Mouse (Mus musculus): Measurements from ENCODE around the gene Gpc5.

Gene Gpc5

GRCm38 (mm10) chr14:115092081-115092480 lies at the start of gene Gpc5:
Gene Gpc5 (plus strand): TSS chr14:115092215.
- DNase-seq: peak; percentile 95

DNA sequence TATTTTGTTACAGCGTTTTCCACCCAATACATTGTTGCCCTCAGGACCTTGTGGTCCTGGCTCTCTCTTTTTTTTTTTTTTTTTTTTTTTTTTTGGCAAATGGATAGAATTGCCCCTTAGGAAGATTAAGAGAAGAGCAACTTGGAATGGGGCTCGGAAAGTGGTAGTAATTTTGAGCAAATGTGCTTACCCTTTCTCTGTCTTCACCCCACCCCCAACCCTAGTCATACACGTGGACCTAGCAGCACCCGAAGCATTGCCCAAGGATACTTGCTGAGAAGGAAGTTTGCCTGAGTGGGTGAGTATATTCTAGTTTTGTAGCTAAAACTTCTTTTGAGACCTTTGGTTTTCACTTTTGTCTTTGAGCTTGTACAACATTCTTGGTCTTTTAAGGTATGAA lies 49.4 kb upstream of the Gpc5 start:
- no peak for DNase-seq

DNA sequence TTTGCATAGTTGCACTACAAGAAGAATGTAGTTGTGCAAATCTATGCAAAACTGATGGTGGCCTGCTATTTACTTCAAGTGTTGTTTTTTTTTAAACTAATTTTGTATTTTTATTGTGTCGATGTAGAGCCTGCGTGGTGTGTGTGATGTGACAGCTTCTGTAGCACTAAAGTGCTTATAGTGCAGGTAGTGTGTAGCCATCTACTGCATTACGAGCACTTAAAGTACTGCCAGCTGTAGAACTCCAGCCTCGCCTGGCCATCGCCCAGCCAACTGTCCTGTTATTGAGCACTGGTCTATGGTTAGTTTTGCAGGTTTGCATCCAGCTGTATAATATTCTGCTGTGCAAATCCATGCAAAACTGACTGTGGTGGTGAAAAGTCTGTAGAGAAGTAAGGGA lies 48.0 kb upstream of the Gpc5 start:
- DNase-seq: no peak

DNA sequence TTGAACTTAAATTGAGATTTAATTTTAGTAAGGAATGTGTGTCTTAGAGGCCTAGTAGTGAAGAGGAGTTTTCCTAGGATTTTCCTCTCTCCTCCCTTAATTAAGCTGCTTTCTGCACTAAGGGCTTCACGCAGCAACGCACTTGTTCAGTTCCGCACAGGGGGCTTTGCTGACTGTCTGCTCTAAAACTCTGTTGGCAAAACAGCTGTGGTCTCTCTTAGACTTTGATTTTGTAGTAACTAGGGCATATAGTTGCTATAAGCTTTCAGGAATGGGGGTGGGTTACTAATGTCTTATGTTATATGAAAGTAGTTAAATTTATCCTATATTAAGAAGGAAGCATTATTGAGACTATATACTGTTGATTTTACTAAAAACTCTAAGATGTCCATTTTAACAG lies 46.3 kb upstream of the Gpc5 start:
- DNase-seq: no peak

- no peak for DNase-seq
These were observed 44.7 kb upstream of the Gpc5 start for GRCm38 (mm10) chr14:115047316-115047715.

- DNase-seq: no peak
These were observed 43.8 kb upstream of the Gpc5 start for GRCm38 (mm10) chr14:115047990-115048862.

- no peak for DNase-seq
These were observed 43.0 kb upstream of the Gpc5 start for GRCm38 (mm10) chr14:115048863-115049566.

DNA sequence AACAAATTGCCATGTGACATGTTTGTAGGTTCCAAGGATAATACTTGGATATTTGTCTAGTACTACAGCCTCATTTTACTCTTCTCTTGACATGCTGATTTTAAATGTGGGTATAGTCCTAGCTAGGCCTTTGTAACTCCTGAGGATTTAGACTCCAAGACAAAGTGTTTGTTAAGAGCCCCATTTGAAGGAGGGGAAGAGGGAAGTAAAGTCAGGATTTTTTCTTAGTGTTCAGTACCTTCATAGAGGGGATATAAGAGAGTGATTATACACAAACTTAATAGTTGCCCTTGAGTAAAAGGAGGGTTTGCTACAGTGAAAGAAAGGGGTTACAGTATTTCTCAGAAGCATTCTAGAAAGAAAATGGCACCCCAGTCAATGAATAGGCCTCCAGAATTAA lies 42.2 kb upstream of the Gpc5 start:
- no peak for DNase-seq

- DNase-seq: no peak
These were observed 40.8 kb upstream of the Gpc5 start for GRCm38 (mm10) chr14:115051106-115051760.

- DNase-seq: no peak
These were observed 39.6 kb upstream of the Gpc5 start for GRCm38 (mm10) chr14:115052371-115052770.

DNA sequence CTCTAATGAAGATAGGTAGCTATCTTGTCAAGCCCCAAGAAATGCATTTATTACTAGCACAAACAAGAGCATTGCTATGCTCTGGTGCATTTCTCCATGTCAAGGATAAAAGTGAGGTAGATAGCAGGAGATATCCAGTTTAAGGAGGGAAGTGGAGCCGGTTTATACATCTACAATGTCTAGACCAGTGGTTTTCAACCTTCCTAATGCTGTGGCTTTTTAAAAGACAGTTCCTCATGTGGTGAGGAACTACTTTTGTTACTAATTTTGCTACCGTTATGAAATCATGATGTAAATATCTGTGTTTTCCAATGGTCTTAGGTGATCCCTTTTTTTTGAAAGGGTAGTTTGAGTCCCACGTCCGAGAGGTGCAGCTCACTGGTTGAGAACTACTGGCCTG lies 37.8 kb upstream of the Gpc5 start:
- DNase-seq: no peak

DNA sequence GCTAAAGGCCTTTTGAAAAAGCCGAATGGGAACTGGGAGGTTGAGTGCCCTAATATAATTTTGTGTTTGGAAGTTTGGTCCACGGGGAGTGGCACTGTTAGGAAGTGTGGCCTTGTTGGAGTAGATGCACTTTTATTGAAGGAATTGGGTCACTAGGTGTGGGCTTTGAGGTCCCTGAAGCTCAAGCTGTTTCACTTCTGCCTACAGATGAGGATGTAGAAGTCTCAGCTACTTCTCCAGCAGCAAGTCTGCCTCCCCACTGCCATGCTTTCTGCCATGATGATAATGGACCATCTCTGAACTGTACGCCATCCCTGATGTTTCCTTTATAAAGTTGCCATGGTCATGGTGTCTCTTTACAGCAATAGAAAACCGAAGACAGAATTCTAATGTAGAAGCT lies 34.5 kb upstream of the Gpc5 start:
- no peak for DNase-seq

DNA sequence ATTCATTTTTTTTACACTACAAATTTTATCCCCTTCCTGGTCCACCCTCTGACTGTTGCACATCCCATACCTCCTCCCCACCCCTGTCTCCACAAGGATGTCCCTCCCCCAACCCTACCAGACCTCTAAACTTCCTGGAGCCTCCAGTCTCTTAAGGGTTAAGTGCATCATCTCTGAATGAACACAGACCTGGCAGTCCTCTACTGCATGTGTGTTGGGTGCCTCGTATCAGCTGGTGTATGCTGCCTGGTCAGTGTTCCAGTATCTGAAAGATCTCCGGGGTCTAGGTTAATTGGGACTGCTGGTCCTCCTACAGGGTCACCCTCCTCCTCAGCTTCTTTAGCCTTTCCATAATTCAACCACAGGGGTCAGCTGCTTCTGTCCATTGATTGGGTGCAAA lies 25.9 kb upstream of the Gpc5 start:
- DNase-seq: peak; percentile 76

DNA sequence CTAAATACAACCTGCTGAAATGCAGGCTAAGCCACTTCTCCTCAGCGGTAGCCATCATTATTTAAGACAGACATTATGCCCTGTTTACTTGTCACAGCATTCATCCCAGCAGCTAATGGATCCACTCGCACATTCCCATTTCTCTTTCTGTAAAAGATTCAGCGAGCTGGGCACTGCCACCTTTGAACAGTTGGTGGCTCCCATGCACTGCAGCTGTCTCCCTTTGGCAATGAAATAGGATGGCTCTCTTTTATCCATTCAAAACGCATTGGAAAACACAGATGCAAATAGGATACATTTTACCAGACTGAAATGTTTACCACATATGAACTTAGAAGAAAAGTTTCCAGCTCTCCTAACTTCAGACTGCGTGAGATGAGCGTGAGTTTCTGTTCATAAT lies 21.5 kb upstream of the Gpc5 start:
- peak; percentile 41 for DNase-seq

DNA sequence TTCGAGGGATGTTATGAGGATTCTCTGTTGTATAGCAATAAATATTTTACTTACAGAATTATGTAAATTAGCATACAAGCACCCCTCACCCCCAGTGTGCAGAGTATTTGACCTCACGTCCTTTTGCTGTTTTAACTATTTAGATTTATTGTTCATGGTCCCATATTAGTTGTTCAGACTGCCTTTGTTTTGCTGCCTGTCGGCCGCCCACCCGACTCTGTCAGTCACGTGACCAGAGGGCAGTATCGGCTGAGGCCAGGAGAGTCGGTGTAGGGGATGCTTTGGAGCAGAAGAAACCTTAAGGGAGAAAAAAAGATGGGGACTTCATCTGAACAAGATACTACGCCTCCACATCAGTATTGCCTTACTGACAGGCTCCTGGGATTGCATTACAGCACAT lies 14.7 kb upstream of the Gpc5 start:
- peak; percentile 14 for DNase-seq

GRCm38 (mm10) chr14:115078064-115078463 lies 14.0 kb upstream of the Gpc5 start:
- DNase-seq: no peak

DNA sequence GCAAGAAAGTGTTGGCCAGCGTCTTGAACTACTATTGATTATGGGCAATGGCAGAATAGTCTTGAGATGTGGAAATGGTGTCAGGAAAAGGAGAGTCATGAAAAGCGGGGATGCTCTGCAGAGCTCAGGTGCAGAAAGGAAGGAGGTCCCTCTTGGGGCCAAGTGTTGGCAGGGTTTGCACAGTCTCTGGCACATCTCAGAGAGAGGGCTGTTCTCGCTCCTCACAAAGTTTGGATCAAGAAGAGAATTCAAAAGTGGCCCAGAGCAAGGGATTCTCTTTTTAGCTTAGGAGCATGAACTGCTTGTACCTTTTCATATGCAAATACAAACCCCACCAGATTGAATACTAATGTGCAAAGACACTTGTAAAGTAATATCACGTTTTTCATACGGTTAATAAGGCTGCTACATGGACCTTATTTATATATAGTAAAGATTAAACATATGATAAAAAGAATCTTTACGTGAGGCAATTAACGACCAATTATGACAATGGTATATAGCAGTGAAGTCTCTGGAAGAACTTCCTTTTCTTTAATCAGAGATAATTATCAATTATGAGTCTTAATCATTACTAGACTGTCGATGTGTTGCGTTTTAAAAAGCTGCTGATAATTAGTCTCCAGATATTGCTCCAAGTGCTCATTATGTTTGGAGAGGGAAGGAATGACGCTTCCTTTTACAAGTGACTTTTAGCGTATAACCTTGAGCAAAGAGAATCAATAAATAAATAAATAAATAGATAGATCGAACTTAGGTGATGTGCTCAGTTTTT lies 10.1 kb upstream of the Gpc5 start:
- peak; percentile 35 for DNase-seq

DNA sequence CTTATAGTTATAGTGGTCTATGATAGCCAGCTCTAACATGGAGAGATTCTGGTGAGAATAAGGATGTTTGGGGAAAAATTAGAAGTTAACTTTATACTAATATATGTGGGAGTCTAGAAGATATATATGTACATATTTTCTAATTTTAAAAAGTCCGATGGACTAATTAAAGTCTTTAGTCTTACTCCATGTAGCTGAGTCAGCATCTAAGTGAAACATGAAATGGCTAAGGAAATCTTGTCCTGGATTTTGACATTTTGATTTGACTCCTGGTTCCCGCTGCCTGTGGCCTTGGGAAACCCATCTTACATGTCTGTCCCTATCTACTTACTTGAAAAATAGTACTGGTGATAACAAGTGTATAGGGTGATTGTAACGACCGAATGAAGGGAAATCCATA lies 1.5 kb upstream of the Gpc5 start:
- peak; percentile 13 for DNase-seq

DNA sequence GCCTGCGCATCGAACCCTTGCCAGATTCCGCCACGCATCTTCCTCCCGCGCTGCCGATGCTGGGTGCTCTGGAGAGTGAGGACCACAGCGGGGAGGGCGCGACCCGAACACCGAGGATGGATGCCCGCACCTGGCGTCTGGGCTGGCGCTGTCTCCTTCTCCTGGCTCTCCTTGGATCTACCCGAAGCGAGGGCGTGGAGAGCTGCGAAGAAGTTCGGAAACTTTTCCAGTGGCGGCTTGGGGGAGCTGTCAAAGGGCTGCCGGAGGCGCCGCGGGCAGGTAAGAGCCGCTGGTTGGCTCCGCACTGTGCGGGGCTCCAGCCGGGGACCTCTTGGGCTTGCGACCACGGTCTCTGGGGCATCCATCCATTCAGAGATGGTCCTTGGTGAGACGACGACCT lies 495 bp downstream of the Gpc5 start:
- peak; percentile 73 for DNase-seq

DNA sequence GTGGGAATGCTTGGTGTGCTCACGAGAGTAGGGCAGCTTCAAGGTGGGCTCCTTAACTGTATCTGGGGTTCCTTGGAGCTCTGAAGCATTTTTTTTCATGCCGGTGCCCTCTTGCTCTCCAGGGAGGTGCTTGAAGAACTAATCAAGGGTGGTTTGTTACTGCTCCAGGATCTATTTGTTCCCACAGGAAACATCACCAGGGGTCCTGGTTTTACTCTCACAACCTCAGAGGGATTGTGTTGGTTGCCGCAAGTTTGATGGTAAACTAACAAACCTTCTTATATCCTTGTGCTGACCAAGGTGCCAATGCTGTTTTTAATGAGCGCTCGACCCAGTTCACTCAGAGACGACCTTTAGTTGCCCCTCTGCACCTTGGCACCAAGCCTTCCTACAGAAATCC lies 937 bp downstream of the Gpc5 start:
- DNase-seq: peak; percentile 34

DNA sequence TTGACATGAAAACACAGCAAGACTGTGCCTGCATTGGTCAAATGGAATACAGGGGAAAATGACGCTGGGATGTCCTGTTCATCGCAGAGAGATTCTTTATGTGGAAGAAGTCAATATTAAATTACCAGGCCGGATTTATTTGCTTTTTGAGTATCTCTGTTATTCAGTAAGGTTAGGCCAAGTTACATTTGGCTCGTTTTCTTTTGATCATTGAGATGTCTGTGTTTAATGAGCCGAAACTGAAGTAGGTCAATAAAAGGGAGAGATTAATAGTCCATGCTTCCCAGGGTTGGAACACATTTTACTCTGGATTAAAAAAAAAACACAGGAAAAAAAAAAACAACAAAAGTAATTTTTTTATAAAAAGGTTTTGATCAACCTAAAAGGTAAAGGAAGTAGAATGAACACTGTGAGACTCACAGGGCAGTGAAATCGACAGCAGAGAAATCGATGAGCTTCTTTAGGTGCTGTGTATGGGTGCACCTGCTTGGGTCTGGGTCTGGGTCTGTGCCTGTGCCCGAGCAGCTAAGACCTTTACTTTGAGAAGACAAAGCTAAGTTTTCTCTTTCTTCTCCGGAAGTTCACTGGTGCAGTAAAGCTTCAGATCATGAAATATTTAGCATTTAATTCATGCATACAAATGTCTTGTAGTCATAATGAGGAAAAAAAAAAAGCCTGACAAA lies 8.7 kb downstream of the Gpc5 start:
- no peak for DNase-seq

DNA sequence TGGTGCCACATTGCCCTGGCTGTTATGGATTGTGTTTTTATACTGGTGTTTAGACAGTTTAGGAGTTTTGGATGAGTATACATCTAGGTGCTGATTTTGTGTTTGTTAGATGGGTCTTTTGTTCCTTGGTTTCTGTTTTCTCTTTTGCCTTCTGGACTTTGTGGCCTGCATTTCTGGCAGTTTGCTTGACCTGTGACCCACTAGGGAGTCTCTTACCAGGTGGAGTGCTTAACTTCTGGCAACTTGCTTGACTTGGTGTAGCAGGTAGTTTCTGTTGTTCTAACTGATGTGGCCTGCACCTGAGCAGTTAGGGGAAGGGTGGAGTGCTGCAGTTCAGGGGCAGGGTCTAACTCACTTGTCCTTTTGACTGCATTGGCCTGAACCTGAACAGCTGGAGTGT lies 14.3 kb downstream of the Gpc5 start:
- no peak for DNase-seq

Measured in heart, adult 11 months (tissue).